Mouse (Mus musculus) MEL (cell line): Measurements from ENCODE around the gene Dmpk. TPM values are rescaled to one million over a fixed set of nuclear protein-coding genes. Genes with fewer than 3 reads are reported as not detected.

Experiments used
- DNase-seq: peaks from one replicate; pipeline ENCODE4 v3.0.0; 2011; ENCODE audit warnings: low read depth, low spot score
- H3K27ac ChIP-seq: 2 replicates; pipeline ENCODE4 v1.5.1; 2012; ENCODE audit warnings: low read depth, mild to moderate bottlenecking, control low read depth, low read length, moderate library complexity; ENCODE audit not compliant: control insufficient read depth
- H3K27me3 ChIP-seq, 2 experiments: fragments of 150-350 bp in 1 of 2; sonication (generic) in 1 of 2; 2 replicates each; pipeline ENCODE4 v1.6.1; 2012; ENCODE audit warnings: low read length in 2 of 2, mild to moderate bottlenecking in 2 of 2, improper control_type of control experiment in 1 of 2, moderate library complexity in 1 of 2; ENCODE audit not compliant: insufficient read depth in 2 of 2, control insufficient read depth in 1 of 2
- H3K36me3 ChIP-seq, 2 experiments: 2 replicates each; pipeline ENCODE4 v1.6.1; 2012 to 2014; ENCODE audit warnings: low read length in 2 of 2, improper control_type of control experiment in 1 of 2, inconsistent platforms in 1 of 2, mild to moderate bottlenecking in 1 of 2; ENCODE audit not compliant: insufficient read depth in 2 of 2, control insufficient read depth in 1 of 2
- H3K4me1 ChIP-seq, 2 experiments: fragments of 150-350 bp in 1 of 2; sonication (generic) in 1 of 2; 2 replicates each; pipeline ENCODE4 v1.6.1; 2012; ENCODE audit warnings: low read length in 2 of 2, improper control_type of control experiment in 1 of 2, mild to moderate bottlenecking in 1 of 2; ENCODE audit not compliant: insufficient read depth in 2 of 2, control insufficient read depth in 1 of 2
- H3K4me3 ChIP-seq, 2 experiments: fragments of 150-350 bp in 1 of 2; sonication (generic) in 1 of 2; 2 replicates each; pipeline ENCODE4 v1.5.1; 2012; ENCODE audit warnings: low read depth in 2 of 2, low read length in 2 of 2, mild to moderate bottlenecking in 2 of 2, moderate library complexity in 2 of 2, control low read depth in 1 of 2, improper control_type of control experiment in 1 of 2; ENCODE audit not compliant: control insufficient read depth in 1 of 2, insufficient read depth in 1 of 2
- H3K79me2 ChIP-seq: 2 replicates; pipeline ENCODE4 v1.6.1; 2012; ENCODE audit warnings: mild to moderate bottlenecking, low read length, moderate library complexity; ENCODE audit not compliant: control insufficient read depth, poor library complexity, insufficient read depth
- H3K9ac ChIP-seq: 2 replicates; pipeline ENCODE4 v1.6.1; 2012; ENCODE audit warnings: low read depth, mild to moderate bottlenecking, control low read depth, low read length, moderate library complexity; ENCODE audit not compliant: control insufficient read depth, poor library complexity, severe bottlenecking
- H3K9me3 ChIP-seq: fragments of 150-350 bp; sonication (generic); replicated peaks from 2 replicates; pipeline ENCODE4 v1.6.1; 2012; ENCODE audit warnings: mild to moderate bottlenecking, low read length, improper control_type of control experiment, moderate library complexity; ENCODE audit not compliant: insufficient read depth
- BHLHE40 ChIP-seq: IDR thresholded peaks from 2 replicates; pipeline ENCODE4 v1.6.1; 2012; ENCODE audit warnings: low read depth, mild to moderate bottlenecking, inconsistent platforms, low read length, improper control_type of control experiment, borderline replicate concordance
- CHD1 ChIP-seq: IDR thresholded peaks from 2 replicates; pipeline ENCODE4 v1.6.1; 2012; ENCODE audit warnings: low read depth, mild to moderate bottlenecking, inconsistent platforms, low read length, improper control_type of control experiment
- CHD2 ChIP-seq: IDR thresholded peaks from 2 replicates; pipeline ENCODE4 v1.6.1; 2011; ENCODE audit warnings: low read length, improper control_type of control experiment
- CTCF ChIP-seq, 3 experiments: IDR thresholded peaks in 2 of 3; conservative IDR thresholded peaks in 1 of 3; 2 replicates each; pipeline ENCODE4 v1.5.1; 2011 to 2012; ENCODE audit warnings: low read length in 3 of 3, low read depth in 2 of 3, mild to moderate bottlenecking in 2 of 3, improper control_type of control experiment in 1 of 3, inconsistent platforms in 1 of 3, mixed read lengths in 1 of 3, moderate library complexity in 1 of 3; ENCODE audit not compliant: control insufficient read depth in 1 of 3, insufficient read depth in 1 of 3, poor library complexity in 1 of 3, severe bottlenecking in 1 of 3
- KAT2A ChIP-seq: conservative IDR thresholded peaks from 2 replicates; pipeline ENCODE4 v1.6.1; 2012; ENCODE audit warnings: low read depth, low read length, improper control_type of control experiment, inconsistent platforms
- MAFK ChIP-seq: IDR thresholded peaks from 2 replicates; pipeline ENCODE4 v1.6.1; 2011; ENCODE audit warnings: low read depth, mild to moderate bottlenecking, low read length, improper control_type of control experiment, borderline replicate concordance
- MAZ ChIP-seq: IDR thresholded peaks from 2 replicates; pipeline ENCODE4 v1.6.1; 2012; ENCODE audit warnings: low read depth, mild to moderate bottlenecking, inconsistent platforms, low read length, improper control_type of control experiment
- MEF2A ChIP-seq: IDR thresholded peaks from 2 replicates; pipeline ENCODE4 v1.6.1; 2014; ENCODE audit warnings: low read depth, mild to moderate bottlenecking, inconsistent platforms, low read length, improper control_type of control experiment; ENCODE audit not compliant: poor library complexity, insufficient replicate concordance, severe bottlenecking; ENCODE audit errors: extremely low read depth
- MYC ChIP-seq: IDR thresholded peaks from 2 replicates; pipeline ENCODE4 v1.6.1; 2011; ENCODE audit warnings: low read depth, mild to moderate bottlenecking, low read length, improper control_type of control experiment, moderate library complexity
- NELFE ChIP-seq: IDR thresholded peaks from 2 replicates; pipeline ENCODE4 v1.6.1; 2011; ENCODE audit warnings: low read depth, low read length, improper control_type of control experiment
- NRF1 ChIP-seq: IDR thresholded peaks from 2 replicates; pipeline ENCODE4 v1.6.1; 2014; ENCODE audit warnings: low read depth, mild to moderate bottlenecking, inconsistent platforms, low read length, improper control_type of control experiment, moderate library complexity; ENCODE audit not compliant: poor library complexity, insufficient read depth, severe bottlenecking
- POLR2AphosphoS5 ChIP-seq: IDR thresholded peaks from 2 replicates; pipeline ENCODE4 v1.6.1; 2012; ENCODE audit warnings: low read depth, borderline replicate concordance, mild to moderate bottlenecking, inconsistent platforms, low read length, moderate library complexity, mixed read lengths
- RAD21 ChIP-seq: IDR thresholded peaks from 2 replicates; pipeline ENCODE4 v1.6.1; 2011; ENCODE audit warnings: mild to moderate bottlenecking, low read depth, low read length, improper control_type of control experiment
- RCOR1 ChIP-seq: IDR thresholded peaks from 2 replicates; pipeline ENCODE4 v1.6.1; 2012; ENCODE audit warnings: low read depth, mild to moderate bottlenecking, inconsistent platforms, low read length, improper control_type of control experiment
- SMC3 ChIP-seq: IDR thresholded peaks from 2 replicates; pipeline ENCODE4 v1.6.1; 2011; ENCODE audit warnings: low read depth, low read length, improper control_type of control experiment
- TCF12 ChIP-seq: IDR thresholded peaks from 2 replicates; pipeline ENCODE4 v1.6.1; 2014; ENCODE audit warnings: low read depth, mild to moderate bottlenecking, inconsistent platforms, low read length, improper control_type of control experiment, moderate library complexity
- USF1 ChIP-seq: IDR thresholded peaks from 2 replicates; pipeline ENCODE4 v1.6.1; 2014; ENCODE audit warnings: low read depth, mild to moderate bottlenecking, inconsistent platforms, low read length, improper control_type of control experiment, moderate library complexity
- USF2 ChIP-seq, 2 experiments: IDR thresholded peaks; 2 replicates each; pipeline ENCODE4 v1.6.1; 2011 to 2012; ENCODE audit warnings: improper control_type of control experiment in 2 of 2, low read length in 2 of 2, borderline replicate concordance in 1 of 2, inconsistent platforms in 1 of 2, low read depth in 1 of 2, mild to moderate bottlenecking in 1 of 2; ENCODE audit not compliant: insufficient read depth in 1 of 2
- ZC3H11A ChIP-seq: IDR thresholded peaks from 2 replicates; pipeline ENCODE4 v1.6.1; 2012; ENCODE audit warnings: low read depth, mild to moderate bottlenecking, inconsistent platforms, low read length, improper control_type of control experiment
- ZNF384 ChIP-seq: IDR thresholded peaks from 2 replicates; pipeline ENCODE4 v1.6.1; 2012; ENCODE audit warnings: low read depth, mild to moderate bottlenecking, inconsistent platforms, low read length, improper control_type of control experiment
- polyA plus RNA-seq, 2 experiments: library from polyadenylated mRNA; stranded (reverse) in 1 of 2; unstranded in 1 of 2; fragments of >175 nt in 1 of 2; fragments of >200 nt in 1 of 2; gene quantifications; 2 replicates each; pipeline versions ENCODE4 v1.2.1 to v1.2.4; 2012; ENCODE audit warnings: low replicate concordance in 2 of 2, low read depth in 1 of 2; ENCODE audit not compliant: insufficient read length in 2 of 2, insufficient read depth in 1 of 2, missing spikeins in 1 of 2
- total RNA-seq: library from RNA; depleted of rRNA; stranded (reverse); fragments of 300-350 nt; gene quantifications from 2 replicates; pipeline ENCODE4 v1.2.3, GENCODE M21; 2012

Dmpk gene
- total and polyA plus RNA-seq, 3 experiments: 5.4 to 29.3 TPM; not detected in 1

DNA sequence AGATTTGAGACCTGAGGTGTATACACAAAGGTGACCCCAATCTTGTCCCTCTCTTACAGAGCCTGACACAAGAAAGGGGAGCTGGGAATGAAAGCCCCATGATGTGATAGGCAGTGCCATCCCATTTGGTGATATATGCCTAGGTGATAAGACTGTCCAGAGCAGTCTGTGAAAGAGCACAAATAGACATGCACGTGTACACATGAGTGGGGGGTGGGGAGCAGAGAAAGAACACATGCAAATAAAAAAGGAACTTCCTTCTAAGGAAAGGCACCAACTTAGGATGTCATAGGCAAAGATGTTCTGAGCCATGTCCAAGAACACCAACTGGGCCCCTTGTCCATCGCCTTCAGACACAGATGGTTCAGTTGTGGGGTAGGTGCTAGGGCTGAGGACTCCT lies 20.8 kb downstream of the Dmpk start:
- Histone ChIP-seq H3K9ac (no peak overlapping the region), H3K36me3 (no peaks in the 10 kb centered on the region), H3K27me3 (peaks cover 0 to 3% of the 10 kb centered on the region in 2 experiments; a peak in 1 of 4 replicates), H3K4me3 (no peak overlapping the region), H3K27ac (no peak overlapping the region), H3K9me3 (no peaks in the 10 kb centered on the region), H3K4me1 (peaks cover 0 to 4% of the 10 kb centered on the region in 2 experiments; a peak in 1 of 4 replicates), H3K79me2 (no peaks in the 10 kb centered on the region)
- no peak for DNase-seq
- no peak for TF ChIP-seq CHD1
- TF ChIP-seq TCF12: no peak
- TF ChIP-seq BHLHE40: peak; percentile 43; the same call in 1 of the 2 replicates

- H3K36me3 ChIP-seq: peaks cover 0 to 2% of the 10 kb centered on the region in 2 experiments; a peak in 1 of 4 replicates
- H3K27ac ChIP-seq: no peak overlapping the region
- H3K27me3 ChIP-seq: peaks cover 0 to 3% of the 10 kb centered on the region in 2 experiments; a peak in 1 of 4 replicates
- H3K4me3 ChIP-seq: no peak overlapping the region
- no peak for DNase-seq
- no peaks in the 10 kb centered on the region for H3K79me2 ChIP-seq
- no peak overlapping the region for H3K9ac ChIP-seq
- H3K9me3 ChIP-seq: no peaks in the 10 kb centered on the region
- TF ChIP-seq SMC3: no peak
- TF ChIP-seq USF1: no peak
- no peak for TF ChIP-seq ZC3H11A
- TF ChIP-seq TCF12: no peak
- no peak for TF ChIP-seq CHD2
- no peak for TF ChIP-seq MAZ
- TF ChIP-seq KAT2A: no peak
- TF ChIP-seq MAFK: no peak
- peaks cover 0 to 6% of the 10 kb centered on the region in 2 experiments; a peak in 2 of 4 replicates for H3K4me1 ChIP-seq
Measured at GRCm38 (mm10) chr7:19107436-19107835, 23.8 kb downstream of the Dmpk start.

- TF ChIP-seq RAD21: no peak
- no peak for TF ChIP-seq TCF12
- no peak for TF ChIP-seq CTCF (IDR thresholded peaks at IDR 0.05 in 2 of 3, conservative IDR thresholded peaks at IDR 0.05 in 1 of 3; ENCODE audit: control insufficient read depth in 1 of 3, insufficient read depth in 1 of 3, low read depth in 2 of 3, low read length in 3 of 3, poor library complexity in 1 of 3, severe bottlenecking in 1 of 3)
- TF ChIP-seq MYC: no peak
- TF ChIP-seq USF1: no peak
- TF ChIP-seq CHD2: no peak
- TF ChIP-seq RCOR1: no peak
- no peak for TF ChIP-seq USF2 (IDR thresholded peaks at IDR 0.05; ENCODE audit: borderline replicate concordance in 1 of 2, insufficient read depth in 1 of 2, low read depth in 1 of 2, low read length in 2 of 2)
- TF ChIP-seq ZNF384: no peak
- no peak for TF ChIP-seq NELFE
- no peak for TF ChIP-seq NRF1
- no peak for TF ChIP-seq MEF2A
- TF ChIP-seq POLR2AphosphoS5: no peak
- TF ChIP-seq BHLHE40: no peak
- DNase-seq: no peak
- H3K4me1 ChIP-seq: peaks cover 0 to 3% of the 10 kb centered on the region in 2 experiments; a peak in 2 of 4 replicates
- H3K4me3 ChIP-seq: no peak overlapping the region
- peaks cover 0 to 3% of the 10 kb centered on the region in 2 experiments; a peak in 1 of 4 replicates for H3K27me3 ChIP-seq
- H3K9me3 ChIP-seq: no peaks in the 10 kb centered on the region
- no peak overlapping the region for H3K27ac ChIP-seq
- H3K9ac ChIP-seq: no peak overlapping the region
- H3K36me3 ChIP-seq: peaks cover 0 to 2% of the 10 kb centered on the region in 2 experiments; a peak in 1 of 4 replicates
- H3K79me2 ChIP-seq: no peaks in the 10 kb centered on the region
Measured at GRCm38 (mm10) chr7:19109565-19109964, 25.9 kb downstream of the Dmpk start.
